Mouse (Mus musculus) cerebellum, adult 2 months (tissue): ENCODE measurements around the gene Clec18a.

ENCODE experiments used
- CTCF ChIP-seq: fragments of 200-500 bp; IDR thresholded peaks from 2 replicates; pipeline ENCODE4 v1.5.1; 2011; ENCODE audit warnings: low read depth, mild to moderate bottlenecking, control low read depth, low read length, moderate library complexity, borderline replicate concordance; ENCODE audit not compliant: insufficient read depth
- POLR2A ChIP-seq: fragments of 200-500 bp; IDR thresholded peaks from 2 replicates; pipeline ENCODE4 v1.6.1; 2011; ENCODE audit warnings: low read length, control low read depth, borderline replicate concordance; ENCODE audit not compliant: insufficient read depth

- TF ChIP-seq CTCF (no peak), POLR2A (no peak)
These were observed 37.1 kb downstream of the Clec18a start for GRCm38 (mm10) chr8:111055031-111055634.
